Mouse (Mus musculus) lung, adult 18-20 months (tissue): ENCODE data around the gene Rcn3.

Experiments
- DNase-seq, 2 experiments: peaks; one replicate each; pipeline ENCODE4 v3.0.0; 2022; ENCODE audit warnings: mixed read lengths in 2 of 2

The Rcn3 gene

DNA sequence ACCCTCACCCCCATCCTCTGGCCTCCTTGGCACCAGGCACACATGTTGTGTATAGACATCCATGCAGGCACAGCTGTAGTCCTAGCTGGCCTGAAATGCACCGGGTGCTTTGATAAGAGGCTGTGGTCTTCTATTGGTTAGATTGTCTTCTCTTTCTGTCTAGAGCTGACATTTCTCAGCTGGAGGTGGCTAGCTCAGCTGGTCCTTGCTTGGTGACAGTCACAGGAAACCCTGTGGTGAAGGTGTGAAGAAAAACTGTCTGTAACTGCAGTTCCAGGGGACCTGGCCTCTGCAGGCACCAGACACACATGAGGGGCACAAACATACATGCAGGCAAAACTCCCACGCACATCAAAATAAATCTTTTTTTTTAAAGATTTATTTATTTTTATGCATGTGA, 22.4 kb downstream of the Rcn3 start:
- no peak for DNase-seq

DNA sequence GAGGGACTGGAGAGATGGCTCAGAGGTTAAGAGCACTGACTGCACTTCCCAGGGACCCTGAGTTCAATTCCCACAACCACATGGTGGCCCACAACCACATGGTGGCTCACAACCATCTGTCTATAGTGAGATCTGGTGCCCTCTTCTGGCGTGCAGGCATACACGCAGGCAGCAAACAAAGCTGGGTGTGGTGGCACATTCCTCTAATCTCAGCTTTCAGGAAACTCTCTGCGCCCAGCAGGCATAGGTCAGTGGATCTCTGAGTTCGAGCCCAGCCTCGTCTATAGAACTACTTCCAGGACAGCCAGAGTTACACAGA, 24.1 kb downstream of the Rcn3 start:
- DNase-seq, result peak; percentile 55 to 65

DNA sequence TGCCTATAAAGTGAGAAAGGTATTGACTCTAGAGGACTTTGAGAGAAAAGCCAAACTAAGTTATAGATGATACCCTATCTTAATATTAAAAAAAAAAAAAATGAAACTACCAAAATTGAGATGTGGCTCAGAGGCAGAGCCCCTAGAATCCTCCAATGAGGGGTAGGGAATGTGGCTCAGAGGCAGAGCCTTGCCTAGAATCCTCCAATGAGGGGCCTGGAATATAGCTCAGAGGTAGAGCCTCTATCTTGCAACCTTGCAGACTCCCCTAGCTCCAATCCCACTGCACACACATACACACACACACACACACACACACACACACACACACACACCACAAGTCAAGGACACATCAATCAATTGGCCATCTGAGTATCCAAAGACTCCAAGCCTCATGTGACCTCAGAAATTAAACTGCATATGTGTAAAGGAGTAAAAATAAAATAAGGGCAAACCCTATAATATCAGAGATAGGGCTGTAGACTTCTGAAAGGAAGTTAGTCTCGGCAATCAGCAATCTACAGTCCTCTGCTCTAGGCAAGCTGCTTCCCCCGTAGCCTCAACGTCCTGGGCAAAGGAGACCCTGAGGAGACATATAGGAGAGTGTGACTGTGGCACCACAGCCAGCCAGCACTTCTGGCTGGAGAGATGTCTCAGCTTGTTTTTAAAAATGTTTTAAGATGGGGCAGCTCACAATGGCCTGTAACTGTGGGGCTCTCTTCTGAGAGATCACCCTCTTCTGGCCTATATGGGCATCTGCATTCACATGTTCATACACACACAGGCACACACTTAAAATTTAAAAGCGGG, 24.6 kb downstream of the Rcn3 start:
- no peak for DNase-seq

DNA sequence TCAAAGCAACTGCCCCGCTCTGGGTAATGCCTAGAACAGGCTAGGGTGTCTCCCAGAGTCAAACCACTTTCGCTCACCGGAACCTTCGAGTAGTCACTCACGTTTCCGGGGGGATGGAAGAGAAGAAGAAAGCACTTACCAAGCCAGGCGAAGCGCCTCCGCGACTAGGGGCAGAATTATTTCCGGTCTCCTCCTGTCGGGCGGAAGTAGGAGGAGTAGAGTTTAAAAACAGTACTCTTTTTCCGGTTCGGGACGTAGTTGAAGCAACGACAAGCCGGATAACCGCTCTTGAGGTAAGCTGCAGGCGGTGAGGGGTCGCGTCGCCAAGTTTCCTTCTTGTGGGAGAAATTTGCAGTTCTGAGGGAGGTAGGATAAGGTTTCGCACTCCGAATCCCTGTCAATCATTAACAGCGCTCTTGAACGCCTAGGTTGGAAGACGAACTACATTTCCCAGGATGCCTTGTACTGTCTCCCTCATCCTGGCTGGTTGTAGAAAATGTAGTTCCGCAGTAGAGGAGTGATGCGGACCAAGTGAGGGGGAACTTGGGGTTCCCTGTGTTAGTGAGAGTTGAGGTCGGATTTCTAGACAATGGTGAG, 29.7 kb downstream of the Rcn3 start, which contains the start of the genes Nosip and Prrg2:
Nosip (plus strand) TSS at position 191 of the 597 bp plus-strand sequence.
Prrg2 (minus strand) TSS at position 439 of the 597 bp plus-strand sequence.
- DNase-seq, result peak; percentile 96 to 97

DNA sequence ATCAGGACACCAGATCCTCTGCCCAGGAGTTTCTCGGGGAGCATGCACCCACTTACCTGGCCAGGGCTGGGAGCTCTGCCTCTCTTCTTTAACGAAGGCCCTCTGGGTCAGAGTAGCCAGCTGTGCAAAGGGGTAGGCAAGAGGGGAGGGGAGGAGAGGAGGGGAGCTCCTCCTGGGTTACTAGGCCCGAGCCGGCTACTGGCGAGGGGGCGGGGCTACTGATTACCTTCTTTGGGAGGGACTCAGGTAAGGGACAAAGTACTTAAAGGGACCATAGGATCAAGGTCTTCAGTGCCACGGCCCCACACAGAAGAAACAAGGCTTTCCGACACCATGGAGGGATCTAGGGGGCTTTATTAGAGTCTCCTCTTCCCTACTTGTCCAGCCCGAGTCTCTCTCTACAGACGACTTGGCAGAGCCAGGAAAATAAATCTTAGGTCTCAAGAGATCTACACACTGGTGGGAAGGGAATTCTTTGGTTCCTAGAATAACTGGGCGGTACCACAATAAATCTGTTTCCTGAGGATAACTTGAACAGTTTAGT, 30.4 kb downstream of the Rcn3 start:
- DNase-seq, result peak; percentile 75 to 84

DNA sequence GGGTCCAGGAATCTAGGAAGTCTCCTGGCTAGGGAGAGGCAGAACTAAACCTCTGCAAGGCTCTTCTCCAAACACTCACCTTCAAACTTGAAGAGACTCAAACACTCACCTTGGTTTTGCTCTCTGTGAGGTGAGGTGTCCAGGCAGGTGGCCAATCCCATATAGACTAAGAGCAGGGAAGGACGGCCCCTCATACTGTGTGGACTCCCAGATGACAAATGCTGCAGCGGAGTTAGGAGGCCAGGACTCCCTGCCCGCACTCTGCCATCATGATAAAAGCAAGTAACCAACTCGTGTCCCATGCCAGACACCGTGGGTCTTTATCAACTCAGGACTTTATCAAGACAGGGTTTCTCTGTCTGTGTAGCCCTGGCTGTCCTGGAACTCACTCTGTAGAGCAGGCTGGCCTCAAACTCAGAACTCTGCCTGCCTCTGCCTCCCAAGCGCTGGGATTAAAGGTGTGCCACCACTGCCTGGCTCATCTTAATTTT, 31.3 kb downstream of the Rcn3 start:
- no peak for DNase-seq

DNA sequence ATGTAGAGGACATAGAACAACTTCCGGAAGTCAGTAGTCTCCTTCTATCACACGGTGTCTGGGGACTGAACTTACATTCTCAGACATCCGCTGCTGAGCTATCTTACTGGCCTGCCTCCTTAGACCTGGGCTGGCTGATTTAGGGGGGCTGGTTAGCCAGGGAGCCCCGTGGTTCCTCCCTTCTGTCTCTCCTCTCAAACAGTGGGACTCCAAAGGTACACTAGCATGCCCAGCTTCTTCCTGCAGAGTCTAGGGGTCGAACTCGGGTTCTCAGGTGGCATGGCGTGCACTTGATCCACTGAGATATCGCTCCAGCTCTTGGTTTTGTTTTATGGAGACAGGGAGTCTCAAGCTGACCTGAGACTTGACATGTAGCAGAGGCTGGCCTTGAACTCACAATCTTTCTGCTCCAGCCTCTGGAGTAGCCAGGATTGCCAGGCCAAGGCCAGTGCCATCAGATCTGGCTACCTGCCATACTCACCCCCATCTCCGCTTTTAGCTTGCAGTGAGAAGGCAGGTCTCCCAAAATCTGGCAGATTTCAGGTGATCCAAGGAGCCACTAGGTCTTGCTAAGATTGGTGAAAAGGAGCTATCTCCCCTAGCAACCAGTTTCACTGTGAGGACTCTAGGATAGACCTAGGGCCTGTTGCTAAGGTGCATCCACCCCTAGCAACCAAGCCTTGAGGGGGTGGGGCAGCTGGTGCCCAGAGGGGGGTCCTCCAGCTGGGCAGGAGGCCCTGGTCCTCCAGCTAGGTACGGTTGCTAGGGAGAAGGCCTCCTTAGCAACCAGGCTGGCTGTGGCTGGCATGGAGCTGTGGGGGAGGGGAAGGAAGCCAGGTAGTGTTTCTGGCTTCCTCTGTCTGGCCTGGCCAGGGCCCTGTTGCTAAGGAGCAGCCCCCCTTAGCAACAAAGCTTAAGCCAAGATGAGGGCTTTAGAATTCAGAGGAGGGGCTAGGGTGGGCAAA, 33.1 kb downstream of the Rcn3 start:
- no peak for DNase-seq

DNA sequence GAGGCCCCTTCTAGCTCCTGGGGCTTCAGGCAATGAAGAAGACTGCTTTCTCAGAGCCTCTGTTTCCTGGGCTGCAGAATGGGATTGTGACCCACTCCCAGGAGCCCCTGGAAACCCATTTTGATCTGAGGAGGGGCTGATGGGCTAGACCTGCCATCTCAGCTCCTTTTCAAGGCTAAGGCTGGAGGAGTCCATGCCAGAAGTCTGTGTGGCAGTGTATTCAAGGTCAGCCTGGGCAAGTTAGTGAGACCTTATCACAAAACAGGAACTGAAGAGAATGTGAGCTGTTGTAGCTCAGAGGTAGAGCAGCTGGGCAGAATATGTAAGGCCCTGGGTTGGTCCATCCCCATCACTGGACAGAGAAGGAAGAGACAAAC, 35.1 kb downstream of the Rcn3 start:
- no peak for DNase-seq

DNA sequence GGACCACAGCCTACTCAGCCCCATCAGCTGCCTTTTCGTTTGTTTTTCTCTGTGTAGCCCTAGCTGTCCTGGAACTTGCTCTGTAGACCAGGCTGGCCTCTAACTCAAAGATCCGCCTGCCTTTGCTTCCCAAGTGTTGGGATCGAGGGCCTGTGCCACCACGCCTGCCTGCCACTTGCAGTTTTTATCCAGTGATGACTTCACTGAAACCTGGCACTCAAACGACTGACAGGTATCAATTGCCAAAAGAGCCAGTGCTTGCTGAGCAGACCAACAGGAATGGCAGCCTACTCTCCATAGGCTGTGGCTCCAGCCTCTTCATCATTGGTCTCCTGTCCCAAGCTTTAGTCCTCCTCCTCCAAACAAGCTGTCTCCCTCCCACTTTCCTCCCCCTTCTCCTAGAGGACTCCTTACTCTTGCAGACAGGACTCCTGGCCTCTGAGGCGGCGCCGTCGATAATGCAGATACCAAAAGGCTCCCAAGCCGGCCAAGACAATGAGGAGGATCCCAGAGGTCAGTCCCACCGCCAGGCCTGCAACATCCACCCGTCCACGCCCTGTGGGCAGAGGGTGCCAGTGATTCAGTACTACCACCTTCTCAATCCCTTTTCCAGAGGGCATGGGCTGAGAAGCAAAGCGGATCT, 35.6 kb downstream of the Rcn3 start:
- no peak for DNase-seq

DNA sequence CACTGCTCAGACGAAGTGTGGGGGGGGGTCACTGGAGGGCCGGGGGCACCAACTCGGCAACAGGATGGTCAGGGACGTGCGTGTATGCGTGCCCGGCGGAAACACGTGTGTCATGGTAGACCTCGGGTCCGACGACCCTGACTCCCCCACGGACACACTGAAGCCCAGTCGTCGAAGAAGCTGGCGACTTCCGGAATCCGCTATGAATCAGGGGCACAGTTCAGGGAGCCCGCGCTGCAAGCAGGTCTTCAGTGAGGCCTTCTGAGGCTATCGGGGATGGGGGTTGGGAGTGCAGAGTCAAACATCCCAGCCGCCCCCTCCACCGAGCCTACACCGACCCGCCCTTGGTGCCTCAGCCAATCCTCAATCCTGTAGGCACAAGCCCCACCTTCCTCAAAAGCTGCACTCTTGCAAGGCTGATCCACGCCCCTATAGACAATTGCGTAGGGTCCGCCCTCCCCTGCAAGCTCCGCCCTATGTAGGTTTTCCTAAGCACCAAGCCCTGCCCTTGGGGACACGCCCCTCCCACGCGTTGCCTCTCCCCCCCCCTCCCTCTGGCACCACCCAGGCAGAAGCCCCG, 38.0 kb downstream of the Rcn3 start:
- peak; percentile 98 to 99 for DNase-seq

DNA sequence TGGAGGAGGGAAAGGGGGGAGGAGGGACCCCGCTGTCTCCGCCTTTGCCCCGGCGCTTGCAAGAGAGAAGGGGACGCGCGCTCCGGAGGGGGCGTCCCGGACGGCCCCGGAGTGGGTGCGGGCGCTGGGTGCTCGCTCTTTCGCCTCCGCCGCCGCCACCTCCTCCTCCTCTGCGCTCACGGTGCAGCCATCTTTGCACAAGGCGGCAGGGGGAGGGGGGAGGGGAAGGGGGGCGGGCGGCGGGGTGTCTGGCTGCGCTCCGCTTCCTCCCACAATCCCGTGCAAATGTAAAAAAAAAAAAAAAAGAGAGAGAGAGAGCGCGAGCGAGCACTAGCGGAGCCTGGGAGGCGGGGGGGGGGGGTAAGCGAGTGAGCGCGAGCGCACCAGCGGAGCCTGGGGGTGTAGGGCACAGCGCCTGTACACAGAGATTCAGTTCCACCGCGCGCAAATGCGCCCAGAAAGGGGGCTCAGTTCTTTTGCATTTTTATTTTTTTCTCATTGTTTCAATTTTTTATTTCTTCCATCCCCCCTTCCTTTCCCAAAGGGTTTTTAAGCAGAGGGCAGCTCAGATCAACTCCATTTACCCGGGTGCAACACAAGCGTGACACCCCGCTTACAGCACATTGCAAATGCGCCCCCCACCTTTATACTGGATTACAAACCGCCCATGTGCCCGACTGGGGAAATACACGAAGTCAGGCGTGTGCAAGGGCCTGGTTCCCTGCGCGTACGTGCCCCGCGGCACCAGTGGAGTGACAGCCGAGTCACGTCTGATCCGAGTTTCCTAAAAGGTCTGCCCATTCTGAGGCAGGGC, 38.7 kb downstream of the Rcn3 start:
- peak; percentile 69 to 78 for DNase-seq

DNA sequence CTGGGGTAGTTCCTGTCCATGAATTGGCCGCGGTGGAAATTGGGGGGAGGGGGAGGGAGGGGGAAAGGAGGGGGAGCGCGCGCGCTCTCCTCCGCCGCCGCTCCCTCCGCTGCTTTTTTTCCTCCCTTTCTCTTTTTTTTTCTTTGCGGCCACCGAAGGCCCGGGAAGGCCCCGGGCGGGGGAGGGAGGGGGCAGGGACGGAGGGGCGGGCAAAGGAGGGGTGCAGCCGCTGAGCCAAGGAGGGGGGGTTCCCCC, 39.2 kb downstream of the Rcn3 start, which contains the start of gene Prr12:
Prr12 (minus strand) TSS at position 20 of the 255 bp plus-strand sequence.
- DNase-seq, result no peak

DNA sequence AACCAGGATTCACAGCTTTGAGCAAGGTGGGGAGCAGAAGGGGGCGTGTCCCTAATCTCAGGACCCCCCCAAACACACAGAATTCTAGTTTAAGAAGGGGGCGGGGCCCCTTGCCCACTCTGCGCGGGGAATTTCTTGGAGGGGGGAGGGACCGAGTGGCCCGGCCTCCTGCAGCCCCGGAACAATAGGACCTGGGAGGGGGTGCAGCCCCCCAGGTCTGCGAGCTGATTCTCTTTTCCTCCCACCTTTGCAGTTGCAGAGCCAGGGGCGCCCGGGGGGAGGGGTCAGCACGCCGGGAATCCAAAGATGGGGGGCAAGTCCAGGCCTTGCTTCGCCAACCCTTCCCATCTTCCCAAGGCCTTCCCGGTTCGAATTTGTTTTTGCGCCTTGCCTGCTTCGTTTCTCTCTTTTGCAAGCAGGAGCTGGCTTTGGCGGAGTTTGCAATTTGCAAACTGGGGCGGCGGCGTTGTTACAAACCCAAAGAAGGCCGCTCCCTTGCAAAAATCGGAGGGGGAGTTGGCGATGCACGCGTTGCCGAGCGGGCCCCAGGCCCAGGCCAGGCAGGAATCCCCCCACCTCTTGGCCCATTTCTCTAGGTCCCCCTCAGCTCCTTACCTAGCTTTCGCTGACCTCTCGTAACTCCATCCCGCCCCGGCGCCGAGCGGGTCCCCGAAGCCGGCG, 39.7 kb downstream of the Rcn3 start:
- DNase-seq, result peak; percentile 40 to 45

DNA sequence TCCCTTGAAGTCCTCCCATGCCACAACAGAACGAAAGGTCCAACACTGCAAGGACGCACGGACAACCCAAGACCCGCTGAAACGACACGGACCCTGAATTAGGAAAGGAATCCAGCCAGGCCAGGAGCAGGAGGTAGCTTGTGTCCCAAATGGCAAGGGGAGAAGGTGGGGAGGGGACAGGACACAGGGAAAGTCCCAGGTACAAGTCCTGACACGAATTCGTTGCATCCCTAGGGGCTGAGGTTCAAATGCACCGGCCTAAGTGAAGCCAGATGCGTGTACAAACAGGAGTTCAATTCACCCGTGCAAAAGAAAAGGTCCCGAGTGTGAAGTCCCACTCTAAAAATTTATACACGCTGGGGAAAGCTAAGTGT, 40.4 kb downstream of the Rcn3 start:
- no peak for DNase-seq

DNA sequence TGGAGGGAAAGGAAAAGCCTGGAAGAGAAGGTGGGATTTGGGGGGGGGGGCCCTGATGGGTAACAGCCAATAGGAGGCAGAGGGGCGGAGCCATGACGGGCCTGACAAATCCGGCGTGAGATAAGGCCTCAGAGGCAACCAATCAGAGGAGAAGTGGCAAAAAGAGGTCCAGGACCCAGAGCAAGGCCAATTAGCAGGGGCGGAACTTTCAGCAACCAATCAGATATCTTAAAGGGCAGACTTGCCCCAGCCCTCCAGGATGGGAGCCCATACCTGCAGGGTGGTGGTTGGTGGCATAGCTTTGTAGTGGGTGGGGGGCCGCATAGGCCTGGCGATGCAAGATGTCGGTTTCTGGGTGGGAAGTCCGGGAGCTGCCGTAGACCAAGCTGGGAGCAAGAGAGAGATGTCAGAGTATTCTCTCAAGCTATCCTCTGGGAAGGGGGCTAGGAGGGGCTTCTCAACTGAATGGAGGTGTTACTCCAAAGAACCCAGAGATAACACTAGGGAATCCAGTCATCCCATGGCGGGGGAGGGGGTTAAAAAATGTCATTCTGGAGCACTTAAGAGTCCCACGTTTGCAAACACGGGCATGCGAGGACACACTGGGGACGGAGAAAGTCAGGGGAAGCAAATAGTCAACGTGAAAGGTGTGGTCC, 40.9 kb downstream of the Rcn3 start:
- peak; percentile 60 to 72 for DNase-seq

DNA sequence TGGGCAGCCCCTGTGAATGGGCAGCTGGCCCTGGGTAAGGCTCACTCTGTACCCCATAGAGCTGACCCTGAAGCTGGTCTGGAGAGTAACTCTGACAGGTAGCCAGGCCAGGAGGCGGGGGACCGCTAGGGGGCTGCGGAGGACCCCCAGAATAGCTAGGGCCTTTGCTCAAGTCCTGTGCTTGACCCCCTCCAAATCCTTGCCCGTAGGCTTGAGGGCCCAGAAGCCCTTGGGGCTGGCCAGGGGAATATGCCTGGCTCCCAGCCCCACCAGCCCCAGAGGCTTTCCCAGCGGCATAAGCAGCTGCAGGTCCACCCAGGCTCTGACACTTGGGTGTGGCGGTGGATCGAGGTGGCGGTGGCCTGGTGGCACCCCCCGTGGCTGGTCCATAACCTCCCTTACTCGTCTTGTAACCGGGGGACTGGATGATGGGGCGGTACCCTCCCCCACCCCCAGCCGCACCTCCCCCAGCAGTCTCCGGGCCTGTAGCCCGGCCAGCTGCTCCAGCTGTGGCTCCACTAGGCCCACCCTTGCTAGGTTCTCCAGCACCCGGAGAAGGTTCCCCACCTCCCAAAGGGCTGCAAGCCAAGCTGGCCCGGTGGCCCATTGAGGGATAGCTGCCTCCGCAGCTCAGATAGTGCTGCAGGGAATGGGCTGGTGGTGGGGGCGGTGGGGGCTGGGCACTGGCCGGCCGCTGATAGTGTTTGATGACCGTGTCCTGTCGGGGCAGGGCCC, 42.9 kb downstream of the Rcn3 start:
- no peak for DNase-seq

DNA sequence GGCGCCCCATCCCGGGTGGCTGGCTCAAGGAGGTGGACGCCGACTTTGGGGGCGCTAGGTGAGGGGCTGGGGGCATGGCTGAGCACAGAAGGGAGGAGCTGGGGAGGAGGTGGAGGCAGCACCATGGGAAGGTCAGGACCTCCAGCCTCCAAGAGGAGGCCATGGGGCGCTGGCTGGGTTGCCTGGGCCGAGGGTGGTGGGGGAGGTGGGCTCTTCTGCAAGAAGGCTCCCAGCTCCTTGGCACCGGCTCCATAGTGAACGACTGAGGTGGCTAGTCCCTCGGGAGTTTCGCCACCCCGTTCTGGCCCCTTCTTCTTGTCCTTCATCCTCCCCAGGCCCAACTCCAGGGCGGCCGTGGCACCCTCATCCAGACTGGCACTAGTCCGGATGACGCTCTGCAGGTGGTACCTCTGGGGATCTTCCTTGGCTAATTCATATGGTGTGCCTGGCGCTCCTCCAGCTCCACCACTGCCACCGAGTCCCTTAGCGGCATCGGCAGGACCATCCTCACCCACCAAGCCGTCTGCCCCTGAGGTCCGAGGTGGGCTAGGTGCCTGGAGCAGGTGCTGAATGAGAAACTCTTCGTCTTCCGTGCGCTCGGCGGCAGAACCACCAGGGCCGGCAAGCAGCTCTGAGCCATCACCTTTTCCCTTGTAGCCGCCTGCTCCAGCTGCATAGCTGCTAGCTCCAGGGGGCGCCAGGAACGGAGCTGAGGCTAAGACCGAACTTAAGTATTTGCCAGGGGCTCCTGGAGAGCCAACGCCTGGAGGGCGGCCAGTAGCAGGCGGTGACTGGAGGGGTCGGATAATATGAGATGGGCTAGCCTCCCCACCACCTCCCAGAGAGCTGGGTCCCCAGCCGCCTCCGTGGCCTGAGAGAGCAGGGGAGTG, 43.8 kb downstream of the Rcn3 start:
- no peak for DNase-seq

DNA sequence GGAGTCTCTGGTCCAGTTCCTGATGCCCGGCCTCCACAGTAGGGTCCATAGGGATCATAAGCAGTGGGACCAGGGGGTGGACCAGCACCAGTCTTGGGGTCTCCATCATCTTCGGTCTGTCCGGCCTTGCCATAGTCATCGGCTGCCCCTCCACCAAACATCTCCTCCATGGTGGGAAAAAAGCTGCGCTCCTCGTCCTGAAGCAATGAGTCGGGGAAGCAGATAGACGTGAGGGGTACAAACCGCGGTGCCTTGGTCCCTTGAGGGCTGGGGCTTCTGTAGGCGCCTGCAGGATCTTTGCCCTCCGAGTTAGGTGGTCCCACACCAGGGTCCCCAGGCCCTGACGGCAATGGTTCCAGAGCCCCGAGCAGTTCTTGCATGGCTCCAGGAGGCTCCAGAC, 44.5 kb downstream of the Rcn3 start:
- DNase-seq, result no peak
